Mouse (Mus musculus) heart, postnatal 14 days (tissue): Measurements from ENCODE around the gene Fgfbp1. TPM values are rescaled to one million over a fixed set of nuclear protein-coding genes. Genes with fewer than 3 reads are reported as not detected.
A peak's percentile ranks its signal among the peaks of the same experiment; 100 is the strongest.

Experiments
- DNase-seq, 2 experiments: peaks; one replicate each; pipeline ENCODE4 v3.0.0; 2021 to 2022
- intact Hi-C: fragments of 180-260 bp; cut with DNase I; formaldehyde crosslinking; loops from one replicate; pipeline ENCODE4 v1.15.1; 2025
- long read RNA-seq, 2 experiments: library from polyadenylated mRNA; stranded (forward); transcript quantifications; one replicate each; pipeline ENCODE4 v2.0.0; 2021
- total RNA-seq, 2 experiments: library from RNA; stranded (reverse); gene quantifications; 2 replicates each; pipeline ENCODE4 v1.2.3; 2021

Gene Fgfbp1
- under 1 TPM; 0.32 to 0.41 TPM for total RNA-seq
- long read RNA-seq, experiment 1: 0 reads
- long read RNA-seq, experiment 2: 0 reads

- intact Hi-C loops: no loop called here
- DNase-seq: no peak
These were observed at the start of gene Fgfbp1 for GRCm38 (mm10) chr5:43981620-43982019. Gene Fgfbp1 (minus strand): TSS chr5:43981779.

- intact Hi-C loops: no loop called here
- DNase-seq: no peak
These were observed 16.9 kb upstream of the Fgfbp1 start for GRCm38 (mm10) chr5:43998295-43998989.

GRCm38 (mm10) chr5:43997626-43998025 lies 16.0 kb upstream of the Fgfbp1 start:
- intact Hi-C loops: no loop called here
- no peak for DNase-seq

- no peak for DNase-seq
- intact Hi-C loops: no loop called here
These were observed 14.6 kb upstream of the Fgfbp1 start for GRCm38 (mm10) chr5:43996162-43996561.

- DNase-seq: no peak
- intact Hi-C loops: loop anchor here (5.0 kb wide), 1 partner anchor 323 kb away; no protein-coding TSS in a partner anchor
These were observed 13.4 kb upstream of the Fgfbp1 start for GRCm38 (mm10) chr5:43994981-43995380.

GRCm38 (mm10) chr5:43990316-43990715 lies 8.7 kb upstream of the Fgfbp1 start:
- intact Hi-C loops: loop anchor here (1.0 to 5.0 kb wide), 4 partner anchors 68 to 318 kb away; no protein-coding TSS in a partner anchor

GRCm38 (mm10) chr5:43989017-43989416 lies 7.4 kb upstream of the Fgfbp1 start:
- intact Hi-C loops: no loop called here
- no peak for DNase-seq

More at GRCm38 (mm10) chr5:43990316-43990715, 8.7 kb upstream of the Fgfbp1 start:
- peak; percentile 67 to 74 for DNase-seq

GRCm38 (mm10) chr5:43986212-43986611 lies 4.6 kb upstream of the Fgfbp1 start:
- intact Hi-C loops: no loop called here
- no peak for DNase-seq

- intact Hi-C loops: no loop called here
- DNase-seq: no peak
These were observed 1.3 kb upstream of the Fgfbp1 start for GRCm38 (mm10) chr5:43982896-43983295.

GRCm38 (mm10) chr5:43980397-43980796 lies 1.2 kb downstream of the Fgfbp1 start:
- no peak for DNase-seq
- intact Hi-C loops: no loop called here

- intact Hi-C loops: no loop called here
- no peak for DNase-seq
These were observed 4.6 kb downstream of the Fgfbp1 start for GRCm38 (mm10) chr5:43976821-43977561.

GRCm38 (mm10) chr5:43974166-43974565 lies 7.4 kb downstream of the Fgfbp1 start:
- intact Hi-C loops: no loop called here
- DNase-seq: no peak

- intact Hi-C loops: no loop called here
These were observed 10.4 kb downstream of the Fgfbp1 start for GRCm38 (mm10) chr5:43971156-43971555.

GRCm38 (mm10) chr5:43970532-43970931 lies 11.0 kb downstream of the Fgfbp1 start:
- intact Hi-C loops: no loop called here
- DNase-seq: no peak

More at GRCm38 (mm10) chr5:43971156-43971555, 10.4 kb downstream of the Fgfbp1 start:
- DNase-seq: no peak

- intact Hi-C loops: no loop called here
- DNase-seq: no peak
These were observed 12.9 kb downstream of the Fgfbp1 start for GRCm38 (mm10) chr5:43968634-43969033.

- intact Hi-C loops: no loop called here
- no peak for DNase-seq
These were observed 20.5 kb downstream of the Fgfbp1 start for GRCm38 (mm10) chr5:43961056-43961455.

GRCm38 (mm10) chr5:43959884-43960440 lies 21.6 kb downstream of the Fgfbp1 start:
- intact Hi-C loops: no loop called here
- no peak for DNase-seq

- DNase-seq: no peak
These were observed 28.3 kb downstream of the Fgfbp1 start for GRCm38 (mm10) chr5:43953241-43953640.

GRCm38 (mm10) chr5:43948748-43949275 lies 32.8 kb downstream of the Fgfbp1 start:
- intact Hi-C loops: no loop called here
- DNase-seq: peak; percentile 14 to 17

More at GRCm38 (mm10) chr5:43953241-43953640, 28.3 kb downstream of the Fgfbp1 start:
- intact Hi-C loops: no loop called here

GRCm38 (mm10) chr5:43948111-43948743 lies 33.4 kb downstream of the Fgfbp1 start:
- intact Hi-C loops: no loop called here
- peak; percentile 19 to 45 for DNase-seq
